Mouse (Mus musculus): ENCODE data around the gene Sptbn4. TPM values are rescaled to one million over a fixed set of nuclear protein-coding genes. Genes with fewer than 3 reads are reported as not detected.

Gene Sptbn4
- polyA plus RNA-seq, 1 experiment from 2014 or later = 0.45 TPM

GRCm38 (mm10) chr7:27449256-27449862 lies 1.9 kb upstream of the Sptbn4 start:
- Histone ChIP-seq H3K9ac (no peak overlapping the region), H3K4me2 (peak overlapping the region; percentile 98; the same call in 1 of the 2 replicates), H3K27me3 (replicated peaks) (peaks cover 22% of the 10 kb centered on the region), H3K4me3 (replicated peaks) (peak overlapping the region; percentile 60; the same call in 1 of the 2 replicates), H3K36me3 (no peaks in the 10 kb centered on the region), H3K4me1 (peaks cover 18% of the 10 kb centered on the region), H3K27ac (0 out of 2 replicates have a peak overlapping the region, but pooled peaks have one; percentile 37), H3K9me3 (no peaks in the 10 kb centered on the region)
- ATAC-seq (ENCODE audit: insufficient read depth, low FRiP score, low read depth) = no peak
- 57% methylated on average over 10 of the region's 10 CpGs for WGBS

GRCm38 (mm10) chr7:27448421-27449206 lies 1.1 kb upstream of the Sptbn4 start:
- peak overlapping the region; percentile 98 for H3K4me2 ChIP-seq
- H3K27ac ChIP-seq = peak overlapping the region; percentile 37; the same call in 1 of the 2 replicates
- H3K9ac ChIP-seq = peak overlapping the region; percentile 53; the same call in 1 of the 2 replicates
- H3K9me3 ChIP-seq = no peaks in the 10 kb centered on the region
- ATAC-seq (ENCODE audit: insufficient read depth, low FRiP score, low read depth) = peak; percentile 45
- peaks cover 22% of the 10 kb centered on the region for H3K27me3 ChIP-seq (replicated peaks)
- 48% methylated on average over 15 of the region's 15 CpGs for WGBS
- H3K36me3 ChIP-seq = no peaks in the 10 kb centered on the region
- H3K4me3 ChIP-seq (replicated peaks) = peak overlapping the region; percentile 60
- H3K4me1 ChIP-seq = peaks cover 18% of the 10 kb centered on the region

GRCm38 (mm10) chr7:27446521-27447418 lies 716 bp downstream of the Sptbn4 start:
- Histone ChIP-seq H3K4me3 (replicated peaks) (peak overlapping the region; percentile 60), H3K9me3 (no peaks in the 10 kb centered on the region), H3K36me3 (no peaks in the 10 kb centered on the region), H3K4me1 (peaks cover 18% of the 10 kb centered on the region), H3K9ac (peak overlapping the region; percentile 22; the same call in 1 of the 2 replicates), H3K27ac (no peak overlapping the region), H3K27me3 (replicated peaks) (peaks cover 22% of the 10 kb centered on the region), H3K4me2 (peak overlapping the region; percentile 98)
- WGBS = 9% methylated on average over 42 of the region's 53 CpGs
- peak; percentile 0; the same call in 1 of the 2 replicates for ATAC-seq (ENCODE audit: insufficient read depth, low FRiP score, low read depth)

DNA sequence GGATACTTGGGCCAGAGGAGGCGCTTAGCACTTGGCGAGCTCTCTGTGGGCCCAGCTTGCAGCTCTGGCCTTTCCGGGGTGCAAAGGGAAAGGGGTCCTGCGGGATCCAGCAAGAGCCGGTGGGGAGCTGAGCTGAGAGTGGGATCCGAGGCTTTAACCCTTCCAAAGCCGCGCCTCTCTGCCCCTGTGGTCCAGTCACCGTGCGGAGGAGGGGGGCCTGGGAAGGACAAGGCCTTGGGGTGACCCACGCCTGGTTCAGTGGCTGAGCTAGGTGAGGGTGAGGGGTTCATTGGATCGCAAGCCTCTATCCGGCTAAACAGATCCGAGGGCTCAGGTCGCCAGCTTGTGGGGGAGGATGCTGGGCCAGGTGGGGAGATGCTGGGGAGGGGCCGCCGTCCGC lies 1.4 kb downstream of the Sptbn4 start:
- H3K27ac ChIP-seq = no peak overlapping the region
- 6% methylated on average over 18 of the region's 18 CpGs for WGBS
- H3K9me3 ChIP-seq = no peaks in the 10 kb centered on the region
- H3K4me1 ChIP-seq = peaks cover 18% of the 10 kb centered on the region
- peaks cover 22% of the 10 kb centered on the region for H3K27me3 ChIP-seq (replicated peaks)
- peak overlapping the region; percentile 98 for H3K4me2 ChIP-seq
- peak overlapping the region; percentile 49 for H3K4me3 ChIP-seq (replicated peaks)
- H3K36me3 ChIP-seq = no peaks in the 10 kb centered on the region
- H3K9ac ChIP-seq = peak overlapping the region; percentile 22; the same call in 1 of the 2 replicates
- ATAC-seq (ENCODE audit: insufficient read depth, low FRiP score, low read depth) = no peak

- Histone ChIP-seq H3K36me3 (no peaks in the 10 kb centered on the region), H3K4me2 (no peak overlapping the region), H3K27ac (no peak overlapping the region), H3K9me3 (no peaks in the 10 kb centered on the region), H3K27me3 (replicated peaks) (0 out of 2 replicates have a peak, but pooled peaks cover 3% of the 10 kb centered on the region), H3K4me1 (no peaks in the 10 kb centered on the region), H3K4me3 (replicated peaks) (no peak overlapping the region), H3K9ac (no peak overlapping the region)
- 75% methylated on average over 4 of the region's 4 CpGs for WGBS
- no peak for ATAC-seq (ENCODE audit: insufficient read depth, low FRiP score, low read depth)
Measured at GRCm38 (mm10) chr7:27440014-27440413, 7.5 kb downstream of the Sptbn4 start.

DNA sequence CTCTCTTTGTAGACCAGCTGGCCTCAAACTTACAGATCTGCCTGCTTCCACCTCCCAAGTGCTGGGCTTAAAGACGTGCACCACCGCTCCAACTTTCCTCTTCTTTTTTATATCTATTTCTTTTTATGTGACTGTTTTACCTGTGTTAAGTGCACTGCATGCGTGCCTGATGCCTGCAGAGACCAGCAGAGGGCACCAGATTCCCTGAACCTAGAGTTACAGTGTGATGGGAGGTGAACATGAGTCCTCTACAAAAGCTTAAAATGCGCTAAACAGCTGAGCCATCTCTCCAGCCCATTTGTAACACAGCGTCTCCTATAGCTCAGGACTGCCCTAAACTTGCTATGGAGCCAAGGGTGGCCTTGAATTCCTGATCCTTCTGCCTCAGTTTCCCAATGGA lies 9.9 kb downstream of the Sptbn4 start:
- Histone ChIP-seq H3K27ac (no peak overlapping the region), H3K4me2 (no peak overlapping the region), H3K9me3 (no peaks in the 10 kb centered on the region), H3K9ac (no peak overlapping the region), H3K36me3 (no peaks in the 10 kb centered on the region), H3K27me3 (replicated peaks) (peaks cover 10% of the 10 kb centered on the region), H3K4me3 (replicated peaks) (no peak overlapping the region), H3K4me1 (0 out of 2 replicates have a peak, but pooled peaks cover 3% of the 10 kb centered on the region)
- 58% methylated on average over 5 of the region's 5 CpGs for WGBS
- no peak for ATAC-seq (ENCODE audit: insufficient read depth, low FRiP score, low read depth)

DNA sequence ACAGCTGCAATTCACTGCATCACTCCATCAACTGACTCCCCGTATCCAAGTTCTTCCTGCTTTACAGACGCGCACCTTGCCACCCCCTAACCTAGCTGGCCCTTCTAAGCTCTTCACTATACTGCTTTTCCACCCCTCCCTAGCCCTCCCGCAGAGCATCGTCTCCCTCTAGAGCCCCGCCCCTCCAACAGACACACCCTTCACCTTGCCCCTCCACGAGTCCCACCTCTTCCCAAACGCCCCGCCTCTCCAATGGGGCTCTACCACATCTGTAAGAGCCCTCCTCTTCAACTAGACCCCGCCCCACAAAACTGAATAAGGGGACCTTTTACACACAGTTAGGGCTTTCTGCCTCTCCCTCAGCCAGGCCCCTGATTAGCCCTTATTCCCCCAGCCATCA lies 13.7 kb downstream of the Sptbn4 start:
- Histone ChIP-seq H3K27ac (no peak overlapping the region), H3K9me3 (no peaks in the 10 kb centered on the region), H3K27me3 (replicated peaks) (peaks cover 10% of the 10 kb centered on the region), H3K4me2 (peak overlapping the region; percentile 11; the same call in 1 of the 2 replicates), H3K9ac (no peak overlapping the region), H3K4me3 (replicated peaks) (no peak overlapping the region), H3K4me1 (0 out of 2 replicates have a peak, but pooled peaks cover 3% of the 10 kb centered on the region), H3K36me3 (no peaks in the 10 kb centered on the region)
- 11% methylated on average over 10 of the region's 10 CpGs for WGBS
- no peak for ATAC-seq (ENCODE audit: insufficient read depth, low FRiP score, low read depth)

- no peak overlapping the region for H3K27ac ChIP-seq
- no peaks in the 10 kb centered on the region for H3K9me3 ChIP-seq
- peak; percentile 22; the same call in 1 of the 2 replicates for ATAC-seq (ENCODE audit: insufficient read depth, low FRiP score, low read depth)
- no peaks in the 10 kb centered on the region for H3K36me3 ChIP-seq
- WGBS = 25% methylated on average over 10 of the region's 10 CpGs
- no peak overlapping the region for H3K4me3 ChIP-seq (replicated peaks)
- peak overlapping the region; percentile 11; the same call in 1 of the 2 replicates for H3K4me2 ChIP-seq
- no peak overlapping the region for H3K9ac ChIP-seq
- peaks cover 10% of the 10 kb centered on the region for H3K27me3 ChIP-seq (replicated peaks)
- 0 out of 2 replicates have a peak, but pooled peaks cover 3% of the 10 kb centered on the region for H3K4me1 ChIP-seq
Measured at GRCm38 (mm10) chr7:27433349-27433748, 14.1 kb downstream of the Sptbn4 start.

GRCm38 (mm10) chr7:27429135-27429534 lies 18.4 kb downstream of the Sptbn4 start:
- Histone ChIP-seq H3K4me2 (no peak overlapping the region), H3K36me3 (no peaks in the 10 kb centered on the region), H3K9ac (no peak overlapping the region), H3K27me3 (replicated peaks) (peaks cover 8% of the 10 kb centered on the region), H3K9me3 (no peaks in the 10 kb centered on the region), H3K27ac (no peak overlapping the region), H3K4me3 (replicated peaks) (no peak overlapping the region), H3K4me1 (0 out of 2 replicates have a peak, but pooled peaks cover 3% of the 10 kb centered on the region)
- WGBS = 51% methylated on average over 2 of the region's 2 CpGs
- ATAC-seq (ENCODE audit: insufficient read depth, low FRiP score, low read depth) = no peak

DNA sequence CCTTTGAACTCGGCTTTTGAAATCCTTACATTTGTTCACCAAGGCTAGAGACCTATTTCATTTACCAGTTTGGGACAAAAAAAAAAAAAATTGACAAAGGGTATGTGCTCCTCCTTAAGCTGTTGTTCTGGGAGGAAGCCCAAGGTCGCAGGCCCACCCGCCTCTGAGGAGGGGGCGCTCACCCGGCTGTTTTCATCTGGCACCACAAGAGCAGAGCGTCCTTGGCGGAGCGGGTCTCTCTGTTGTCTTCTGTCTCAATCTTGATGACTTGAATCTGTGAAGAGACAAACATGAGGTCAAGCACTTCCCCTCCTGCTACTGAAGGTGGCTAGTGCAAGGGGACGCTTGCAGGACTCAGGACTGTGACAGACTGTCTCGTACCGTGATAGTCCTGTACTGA lies 19.5 kb downstream of the Sptbn4 start:
- Histone ChIP-seq H3K27ac (no peak overlapping the region), H3K36me3 (no peaks in the 10 kb centered on the region), H3K27me3 (replicated peaks) (peaks cover 2% of the 10 kb centered on the region; the same call in 1 of the 2 replicates), H3K4me2 (no peak overlapping the region), H3K4me1 (0 out of 2 replicates have a peak, but pooled peaks cover 1% of the 10 kb centered on the region), H3K4me3 (replicated peaks) (no peak overlapping the region), H3K9ac (no peak overlapping the region), H3K9me3 (no peaks in the 10 kb centered on the region)
- 74% methylated on average over 11 of the region's 11 CpGs for WGBS
- ATAC-seq (ENCODE audit: insufficient read depth, low FRiP score, low read depth) = no peak

GRCm38 (mm10) chr7:27427387-27427786 lies 20.1 kb downstream of the Sptbn4 start:
- ATAC-seq (ENCODE audit: insufficient read depth, low FRiP score, low read depth) = no peak
- Histone ChIP-seq H3K4me3 (replicated peaks) (no peak overlapping the region), H3K4me2 (no peak overlapping the region), H3K4me1 (no peaks in the 10 kb centered on the region), H3K27me3 (replicated peaks) (no peaks in the 10 kb centered on the region), H3K27ac (no peak overlapping the region), H3K36me3 (no peaks in the 10 kb centered on the region), H3K9ac (no peak overlapping the region), H3K9me3 (no peaks in the 10 kb centered on the region)
- 86% methylated on average over 1 of the region's 1 CpGs for WGBS
